Mouse (Mus musculus) hindbrain, embryonic 13.5 days (tissue): ENCODE measurements around the gene 4921524J17Rik. TPM values are rescaled to one million over a fixed set of nuclear protein-coding genes. Genes with fewer than 3 reads are reported as not detected.

ENCODE experiments used
- ATAC-seq: fragments of 200-750 bp; cut with Nextera tagmentation; 2 replicates; pipeline ENCODE4 v1.8.0; 2017; ENCODE audit warnings: moderate TSS enrichment; ENCODE audit not compliant: low FRiP score
- H3K27ac ChIP-seq: fragments of 300-500 bp; sonication (generic); 2 replicates; pipeline ENCODE4 v1.5.1; 2015; ENCODE audit warnings: inconsistent platforms, mild to moderate bottlenecking, moderate library complexity
- H3K27me3 ChIP-seq: fragments of 300-500 bp; sonication (generic); 2 replicates; pipeline ENCODE4 v1.6.1; 2015; ENCODE audit warnings: mild to moderate bottlenecking, inconsistent platforms
- H3K36me3 ChIP-seq: fragments of 300-500 bp; sonication (generic); 2 replicates; pipeline ENCODE4 v1.6.1; 2015; ENCODE audit warnings: mild to moderate bottlenecking, inconsistent platforms
- H3K4me1 ChIP-seq: fragments of 300-500 bp; sonication (generic); replicated peaks from 2 replicates; pipeline ENCODE4 v1.6.1; 2015; ENCODE audit warnings: inconsistent platforms
- H3K4me2 ChIP-seq: fragments of 300-500 bp; sonication (generic); 2 replicates; pipeline ENCODE4 v1.6.1; 2015; ENCODE audit warnings: inconsistent platforms, mild to moderate bottlenecking, moderate library complexity
- H3K4me3 ChIP-seq: fragments of 300-500 bp; sonication (generic); 2 replicates; pipeline ENCODE4 v1.5.1; 2015; ENCODE audit warnings: mild to moderate bottlenecking, inconsistent platforms
- H3K9ac ChIP-seq: fragments of 300-500 bp; sonication (generic); 2 replicates; pipeline ENCODE4 v1.6.1; 2015; ENCODE audit warnings: mild to moderate bottlenecking, inconsistent platforms
- H3K9me3 ChIP-seq: fragments of 300-500 bp; sonication (generic); 2 replicates; pipeline ENCODE4 v1.6.1; 2016; ENCODE audit warnings: inconsistent platforms
- WGBS: fragments of 180-500 bp; shearing (Covaris S2); methylation state at CpG from one replicate; pipeline ENCODE4 v1.1.7; 2015; 5-methylcytosine and 5-hydroxymethylcytosine counted together
- polyA plus RNA-seq: library from polyadenylated mRNA; unstranded; fragments of >200 nt; fragmentation: Nextera tagmentation; extraction: Ambion mirVana; gene quantifications from 2 replicates; pipeline ENCODE4 v1.2.1, GENCODE M21; 2015

4921524J17Rik gene
- polyA plus RNA-seq, 1 experiment from 2014 or later = 46.7 TPM

DNA sequence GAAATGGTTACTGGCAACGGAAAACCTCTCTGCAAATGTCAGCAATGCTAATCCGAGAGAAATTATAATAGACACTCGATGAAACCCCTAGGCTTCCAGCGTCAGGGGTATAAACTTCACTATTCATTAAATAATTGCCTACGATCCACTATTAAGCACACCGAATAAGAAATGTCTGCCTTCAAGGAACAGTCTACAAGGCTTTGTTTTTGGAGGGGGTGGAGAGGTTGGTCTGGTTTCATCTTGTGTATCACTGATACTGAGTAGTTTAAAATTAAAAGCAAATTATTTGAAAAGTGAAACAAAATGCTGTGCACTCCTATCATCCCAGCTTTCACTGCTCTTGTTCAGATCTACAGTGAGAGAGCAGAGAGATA is 372 bp upstream of the 4921524J17Rik start:
- H3K27ac ChIP-seq = peak overlapping the region; percentile 95
- peak overlapping the region; percentile 50 for H3K4me2 ChIP-seq
- H3K9ac ChIP-seq = peak overlapping the region; percentile 83
- peaks cover 24% of the 10 kb centered on the region for H3K4me1 ChIP-seq
- peak overlapping the region; percentile 71 for H3K4me3 ChIP-seq
- no peaks in the 10 kb centered on the region for H3K36me3 ChIP-seq
- peaks cover 2% of the 10 kb centered on the region; the same call in 1 of the 2 replicates for H3K27me3 ChIP-seq
- WGBS = 4% methylated on average over 6 of the region's 6 CpGs
- peak; percentile 79 for ATAC-seq
- H3K9me3 ChIP-seq = no peaks in the 10 kb centered on the region

DNA sequence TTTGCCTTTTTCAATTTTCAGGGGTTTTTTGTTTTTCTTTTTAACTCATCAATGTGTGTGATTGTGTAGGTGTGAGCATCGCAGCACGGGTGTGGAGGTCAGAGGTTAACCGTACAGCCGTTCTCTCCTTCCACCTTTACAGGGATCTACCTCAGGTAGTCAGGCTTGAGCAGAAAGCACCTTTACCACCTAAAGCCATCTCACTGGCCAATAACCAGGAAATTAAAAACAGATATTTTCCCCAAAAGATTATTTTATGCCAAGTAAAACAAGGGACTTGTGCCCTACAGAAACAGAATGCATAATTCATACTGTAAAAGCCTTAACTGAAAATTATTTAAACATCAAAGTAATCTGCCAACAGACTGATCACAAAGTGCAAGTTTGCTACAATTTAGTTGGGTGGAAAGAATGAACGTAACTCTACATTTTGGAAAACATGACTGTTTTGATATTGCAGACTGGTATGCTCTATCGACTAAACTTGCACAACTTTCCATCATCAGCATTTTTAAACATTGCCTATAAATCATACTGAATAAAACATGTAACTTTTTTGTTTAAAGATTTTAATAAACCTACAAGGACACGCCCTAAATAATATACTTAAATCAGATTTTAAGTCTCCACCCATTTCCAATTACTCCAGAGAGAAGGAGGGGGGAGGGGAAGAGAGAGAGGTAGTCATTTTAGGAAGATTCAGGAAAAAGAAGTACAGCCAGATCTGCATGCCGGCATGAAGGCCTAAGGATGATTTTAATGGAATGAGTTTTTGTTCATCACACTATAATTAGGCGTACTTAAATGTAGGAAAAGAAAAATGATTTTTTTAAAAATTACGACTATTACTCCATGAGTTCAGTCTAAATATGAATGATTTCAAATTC is 1.1 kb downstream of the 4921524J17Rik start:
- peak overlapping the region; percentile 58 for H3K4me2 ChIP-seq
- WGBS = 21% methylated on average over 10 of the region's 10 CpGs
- H3K9me3 ChIP-seq = no peaks in the 10 kb centered on the region
- ATAC-seq = no peak
- H3K4me3 ChIP-seq = peak overlapping the region; percentile 71
- H3K27ac ChIP-seq = peak overlapping the region; percentile 95
- H3K9ac ChIP-seq = peak overlapping the region; percentile 83
- peaks cover 2% of the 10 kb centered on the region; the same call in 1 of the 2 replicates for H3K27me3 ChIP-seq
- H3K4me1 ChIP-seq = peaks cover 37% of the 10 kb centered on the region
- no peaks in the 10 kb centered on the region for H3K36me3 ChIP-seq

DNA sequence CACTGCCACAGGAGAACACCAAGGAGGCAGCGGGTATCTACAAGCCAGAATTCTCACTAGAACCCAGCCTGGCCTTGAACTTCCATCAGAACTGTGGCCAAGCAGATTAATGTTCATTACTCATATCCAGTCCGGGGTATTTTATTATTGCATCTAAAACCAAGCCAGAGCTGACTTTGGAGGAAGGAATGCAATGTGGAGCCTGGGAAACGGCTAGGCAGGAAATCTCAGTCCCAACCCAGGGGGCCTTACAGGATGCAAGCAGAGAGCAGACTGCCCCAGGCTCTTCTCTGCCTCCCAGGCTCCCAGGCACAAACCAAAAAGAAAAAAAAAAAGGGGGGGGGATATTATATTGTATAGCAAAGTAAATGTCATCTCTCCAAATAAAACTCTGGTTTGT is 1.8 kb downstream of the 4921524J17Rik start:
- Histone ChIP-seq H3K27ac (peak overlapping the region; percentile 55), H3K9me3 (no peaks in the 10 kb centered on the region), H3K4me2 (peak overlapping the region; percentile 58), H3K9ac (peak overlapping the region; percentile 83), H3K27me3 (peaks cover 2% of the 10 kb centered on the region; the same call in 1 of the 2 replicates), H3K4me1 (peaks cover 40% of the 10 kb centered on the region), H3K4me3 (peak overlapping the region; percentile 71), H3K36me3 (0 out of 2 replicates have a peak, but pooled peaks cover 2% of the 10 kb centered on the region)
- 32% methylated on average over 3 of the region's 3 CpGs for WGBS
- ATAC-seq = no peak

DNA sequence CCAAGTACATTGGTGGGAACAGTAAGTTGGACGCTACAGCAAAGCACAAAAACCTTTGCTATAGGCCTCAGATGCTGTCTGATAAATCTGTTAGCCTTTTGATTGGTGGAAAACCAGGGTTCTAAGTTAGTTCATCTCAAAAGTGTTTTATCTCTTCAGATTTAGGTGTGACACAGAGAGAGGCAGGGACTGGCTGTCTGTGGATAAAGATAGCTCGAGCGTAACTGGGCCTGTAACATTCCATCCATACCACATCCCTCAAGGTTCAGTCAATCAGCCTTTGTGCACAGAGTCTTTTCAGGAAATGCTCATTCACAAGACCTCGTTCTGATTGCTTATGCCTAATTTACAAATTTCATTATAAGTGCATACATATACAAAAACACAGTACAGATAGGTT is 3.4 kb downstream of the 4921524J17Rik start:
- no peak for ATAC-seq

DNA sequence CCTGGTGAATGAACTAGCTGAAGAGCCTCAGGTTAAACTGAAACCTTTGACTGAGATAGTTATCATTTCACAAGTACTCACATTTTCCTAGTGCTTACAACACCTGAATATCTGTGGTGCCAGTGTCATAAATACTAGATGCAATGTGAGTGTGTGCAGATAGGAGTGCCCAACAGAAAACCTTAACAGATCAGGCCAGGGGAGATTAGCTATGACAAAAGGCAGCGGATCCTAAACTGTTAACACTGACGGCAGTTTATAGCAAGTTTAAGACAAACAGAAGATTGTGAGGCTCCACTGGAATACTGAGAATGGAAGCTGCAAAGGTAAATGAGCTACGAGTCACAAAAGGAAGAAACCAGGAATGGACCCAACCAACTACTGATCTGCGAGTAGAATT is 5.6 kb downstream of the 4921524J17Rik start:
- ATAC-seq = no peak
- no peak overlapping the region for H3K4me3 ChIP-seq
- no peak overlapping the region for H3K9ac ChIP-seq
- H3K27ac ChIP-seq = no peak overlapping the region
- no peaks in the 10 kb centered on the region for H3K27me3 ChIP-seq
- WGBS = 83% methylated on average over 4 of the region's 4 CpGs
- H3K9me3 ChIP-seq = no peaks in the 10 kb centered on the region
- no peak overlapping the region for H3K4me2 ChIP-seq
- H3K36me3 ChIP-seq = 0 out of 2 replicates have a peak, but pooled peaks cover 4% of the 10 kb centered on the region
- peaks cover 40% of the 10 kb centered on the region for H3K4me1 ChIP-seq

More for the DNA sequence above, 3.4 kb downstream of the 4921524J17Rik start:
- H3K9me3 ChIP-seq = no peaks in the 10 kb centered on the region
- H3K4me2 ChIP-seq = peak overlapping the region; percentile 8
- no peak overlapping the region for H3K9ac ChIP-seq
- H3K4me1 ChIP-seq = peaks cover 40% of the 10 kb centered on the region
- WGBS = 15% methylated on average over 4 of the region's 4 CpGs
- 0 out of 2 replicates have a peak, but pooled peaks cover 4% of the 10 kb centered on the region for H3K36me3 ChIP-seq
- no peaks in the 10 kb centered on the region for H3K27me3 ChIP-seq
- H3K27ac ChIP-seq = peak overlapping the region; percentile 13; the same call in 1 of the 2 replicates
- no peak overlapping the region for H3K4me3 ChIP-seq

DNA sequence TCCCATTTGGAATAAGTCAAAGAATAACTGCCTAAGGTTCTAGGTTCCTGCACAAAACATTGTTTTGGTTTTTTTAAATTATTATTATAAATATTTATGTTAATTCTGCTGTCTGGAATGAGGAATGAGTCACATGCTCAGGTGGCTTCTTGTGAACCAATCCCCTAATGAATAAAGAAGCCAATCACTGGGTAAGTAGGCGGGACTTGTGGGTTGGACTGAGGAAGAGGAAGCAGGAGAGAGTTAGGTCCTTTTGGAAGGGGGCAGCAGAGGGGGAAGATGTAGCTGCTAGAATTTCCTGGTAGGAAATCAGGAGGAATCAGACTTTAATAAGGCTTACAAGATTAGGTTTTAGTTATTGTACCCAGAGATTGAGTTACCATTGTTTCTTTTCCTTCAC is 11.3 kb downstream of the 4921524J17Rik start:
- H3K9me3 ChIP-seq = no peaks in the 10 kb centered on the region
- peaks cover 8% of the 10 kb centered on the region for H3K36me3 ChIP-seq
- H3K4me2 ChIP-seq = no peak overlapping the region
- no peaks in the 10 kb centered on the region for H3K27me3 ChIP-seq
- no peak overlapping the region for H3K9ac ChIP-seq
- H3K4me3 ChIP-seq = no peak overlapping the region
- WGBS = 88% methylated on average over 1 of the region's 1 CpGs
- ATAC-seq = no peak
- no peak overlapping the region; the same call in 1 of the 2 replicates for H3K27ac ChIP-seq
- 0 out of 2 replicates have a peak, but pooled peaks cover 2% of the 10 kb centered on the region for H3K4me1 ChIP-seq

DNA sequence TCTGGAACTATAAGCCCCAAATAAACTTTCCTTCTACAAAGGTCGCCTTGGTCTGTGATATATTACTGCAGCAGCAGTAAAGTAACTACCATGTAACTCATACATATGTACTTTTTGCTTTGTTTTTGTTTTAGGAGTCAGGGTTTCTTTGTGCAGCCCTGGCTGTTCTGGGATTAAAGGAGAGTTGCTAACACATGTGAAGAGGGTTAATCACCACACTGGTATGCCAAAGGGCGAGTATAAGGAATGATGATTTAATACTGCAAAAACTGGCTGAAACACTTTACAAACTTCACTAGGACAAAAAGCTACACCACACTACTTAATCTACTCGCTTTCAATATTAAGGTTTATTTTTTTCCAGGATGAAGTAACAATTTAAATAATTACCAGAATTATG is 24.1 kb downstream of the 4921524J17Rik start:
- 82% methylated on average over 3 of the region's 3 CpGs for WGBS
- Histone ChIP-seq H3K36me3 (peaks cover 16% of the 10 kb centered on the region; the same call in 1 of the 2 replicates), H3K4me1 (no peaks in the 10 kb centered on the region; the same call in 1 of the 2 replicates), H3K27me3 (no peaks in the 10 kb centered on the region), H3K9me3 (no peaks in the 10 kb centered on the region), H3K9ac (no peak overlapping the region), H3K27ac (no peak overlapping the region), H3K4me2 (no peak overlapping the region), H3K4me3 (no peak overlapping the region)
- no peak for ATAC-seq

DNA sequence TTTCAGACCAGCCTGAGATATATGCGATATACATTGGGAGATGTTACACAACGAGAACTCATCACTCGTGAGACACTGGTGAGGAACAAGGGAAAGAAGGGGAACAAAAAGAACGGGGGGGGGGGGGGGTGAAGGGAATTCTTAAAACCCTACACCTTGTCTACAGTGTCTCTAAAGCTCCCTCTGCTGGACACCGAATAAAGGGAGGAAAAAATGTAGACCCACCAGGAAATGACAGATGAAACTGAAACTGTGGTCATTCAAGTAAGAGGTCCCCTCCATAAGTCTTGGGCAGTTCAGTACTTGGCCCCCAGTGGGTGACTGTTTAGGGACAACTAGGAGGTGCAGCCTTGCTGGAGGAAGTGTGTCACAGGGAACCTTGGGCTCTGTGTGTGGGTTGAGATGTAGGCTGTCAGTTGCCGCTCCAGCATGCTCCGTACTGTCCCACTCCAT is 24.6 kb downstream of the 4921524J17Rik start:
- Histone ChIP-seq H3K4me2 (no peak overlapping the region), H3K9me3 (no peaks in the 10 kb centered on the region), H3K9ac (no peak overlapping the region), H3K4me1 (no peaks in the 10 kb centered on the region; the same call in 1 of the 2 replicates), H3K27me3 (no peaks in the 10 kb centered on the region), H3K36me3 (peaks cover 16% of the 10 kb centered on the region; the same call in 1 of the 2 replicates), H3K27ac (no peak overlapping the region), H3K4me3 (no peak overlapping the region)
- ATAC-seq = no peak
- 60% methylated on average over 7 of the region's 7 CpGs for WGBS

DNA sequence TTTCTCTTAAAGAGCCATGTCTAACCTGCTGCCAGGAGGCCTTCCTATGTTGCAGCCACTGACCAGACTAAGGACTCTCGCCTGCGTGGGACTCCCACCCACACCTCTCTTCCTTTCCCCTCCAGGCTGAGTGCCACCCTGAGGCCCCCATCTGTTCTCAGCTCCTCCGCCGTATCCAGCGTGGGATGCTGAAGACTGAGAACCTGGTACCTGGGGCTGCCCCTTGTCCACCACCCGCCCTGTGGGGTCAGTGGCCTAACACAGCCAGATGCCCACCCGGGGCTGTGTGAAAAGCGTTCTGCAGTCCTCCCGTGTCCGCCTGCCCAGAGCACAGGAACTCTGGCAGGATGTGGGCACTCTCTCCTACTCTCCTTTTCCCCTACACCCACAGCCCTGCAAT is 26.7 kb downstream of the 4921524J17Rik start:
- no peak overlapping the region for H3K4me2 ChIP-seq
- 71% methylated on average over 10 of the region's 10 CpGs for WGBS
- H3K27ac ChIP-seq = no peak overlapping the region
- ATAC-seq = no peak
- H3K4me3 ChIP-seq = no peak overlapping the region
- peaks cover 12% of the 10 kb centered on the region; the same call in 1 of the 2 replicates for H3K36me3 ChIP-seq
- no peak overlapping the region for H3K9ac ChIP-seq
- H3K27me3 ChIP-seq = no peaks in the 10 kb centered on the region
- no peaks in the 10 kb centered on the region for H3K9me3 ChIP-seq
- H3K4me1 ChIP-seq = no peaks in the 10 kb centered on the region; the same call in 1 of the 2 replicates

DNA sequence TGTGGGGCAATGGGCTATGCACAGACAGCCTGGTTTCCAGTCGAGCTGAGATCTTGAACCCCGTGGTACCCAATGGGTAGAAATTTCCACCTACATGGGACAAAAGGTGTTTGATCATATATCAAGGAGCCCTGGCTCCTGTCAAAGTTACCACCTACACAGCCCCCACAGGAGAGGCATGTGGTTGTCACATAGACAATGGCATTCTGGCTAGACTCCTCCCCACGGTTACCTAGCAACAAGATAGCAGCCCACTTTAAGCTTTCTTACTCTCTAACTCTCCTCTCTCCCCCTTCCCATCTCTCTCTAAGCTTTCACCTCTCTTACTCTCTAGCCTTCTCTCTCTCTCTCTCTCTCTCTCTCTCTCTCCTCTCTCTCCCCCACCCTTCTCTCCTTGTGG is 27.2 kb downstream of the 4921524J17Rik start:
- Histone ChIP-seq H3K9me3 (no peaks in the 10 kb centered on the region), H3K36me3 (peaks cover 10% of the 10 kb centered on the region; the same call in 1 of the 2 replicates), H3K4me1 (no peaks in the 10 kb centered on the region; the same call in 1 of the 2 replicates), H3K4me3 (no peak overlapping the region), H3K27me3 (no peaks in the 10 kb centered on the region), H3K27ac (no peak overlapping the region), H3K4me2 (no peak overlapping the region), H3K9ac (no peak overlapping the region)
- 43% methylated on average over 3 of the region's 3 CpGs for WGBS
- ATAC-seq = no peak

DNA sequence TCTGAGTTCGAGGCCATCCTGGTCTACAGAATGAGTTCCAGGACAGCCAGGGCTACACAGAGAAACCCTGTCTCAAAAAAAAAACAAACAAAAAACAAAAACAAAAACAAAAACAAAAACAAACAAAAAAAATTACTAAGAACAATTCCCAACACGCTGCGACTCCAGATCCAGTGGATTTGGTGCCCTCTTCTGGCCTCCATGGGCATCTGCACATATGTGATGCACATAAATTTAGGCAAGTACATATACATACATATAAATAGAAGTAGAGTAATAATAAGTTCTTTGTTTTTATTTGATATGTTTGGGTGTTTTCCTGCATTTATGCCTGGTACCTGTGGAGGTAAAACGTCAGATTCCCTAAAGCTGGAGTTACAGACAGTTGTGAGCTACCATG is 34.1 kb downstream of the 4921524J17Rik start:
- H3K9me3 ChIP-seq = no peaks in the 10 kb centered on the region
- no peak overlapping the region for H3K4me2 ChIP-seq
- no peak overlapping the region for H3K27ac ChIP-seq
- no peaks in the 10 kb centered on the region for H3K27me3 ChIP-seq
- H3K36me3 ChIP-seq = no peaks in the 10 kb centered on the region
- no peak overlapping the region for H3K4me3 ChIP-seq
- H3K9ac ChIP-seq = no peak overlapping the region
- 91% methylated on average over 4 of the region's 4 CpGs for WGBS
- ATAC-seq = no peak
- no peaks in the 10 kb centered on the region for H3K4me1 ChIP-seq

DNA sequence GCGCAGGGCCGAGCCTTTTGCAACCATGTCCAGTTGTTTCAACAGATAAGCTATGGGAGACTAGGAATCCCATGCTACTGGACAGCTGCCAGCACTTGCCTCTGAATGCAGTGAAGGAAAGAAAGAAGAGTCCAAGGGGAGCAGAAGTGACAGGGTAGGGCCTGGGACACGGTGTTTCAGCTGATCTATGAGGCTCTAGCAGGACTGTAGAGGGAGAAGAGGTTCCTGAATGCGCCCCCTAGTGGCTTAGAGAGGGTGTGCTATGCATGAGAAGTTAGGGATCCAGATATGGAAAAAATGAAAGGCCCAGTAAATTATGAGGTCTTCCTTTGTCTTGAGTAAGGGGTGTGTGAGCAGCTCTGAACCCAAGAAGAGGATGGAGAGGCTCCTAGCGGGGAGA is 35.1 kb downstream of the 4921524J17Rik start:
- H3K4me2 ChIP-seq = no peak overlapping the region
- no peaks in the 10 kb centered on the region for H3K9me3 ChIP-seq
- no peak overlapping the region for H3K4me3 ChIP-seq
- H3K9ac ChIP-seq = no peak overlapping the region
- 54% methylated on average over 5 of the region's 5 CpGs for WGBS
- H3K27ac ChIP-seq = no peak overlapping the region
- ATAC-seq = no peak
- H3K36me3 ChIP-seq = no peaks in the 10 kb centered on the region
- H3K4me1 ChIP-seq = no peaks in the 10 kb centered on the region
- H3K27me3 ChIP-seq = no peaks in the 10 kb centered on the region
